ENCODE assay signal across 18 mouse cellular contexts in genomic region chr2:137233936-137234335, GRCm38 (mm10).
DNase-seq lines count a peak whose midpoint lies in the region; ATAC-seq and TF ChIP-seq lines count a peak whose summit lies in the region.
"Had no signal": no experiment of that assay in that cellular context is flagged by ENCODE, and none has a peak within 500 bp of the region (broad histone marks: within the 10 kb centered on the region; RNA-seq: fewer than 3 reads in every experiment).

No protein-coding gene starts in this region.

- DNase-seq in hindbrain, postnatal 0 days (ENCODE audit: low spot score), result peak; percentile 32
- no peak for DNase-seq in hindbrain, embryonic 10.5 days (ENCODE audit: low spot score)
- peak; percentile 27 for DNase-seq in midbrain, postnatal 0 days (ENCODE audit: low spot score)
- DNase-seq in midbrain, embryonic 11.5 days (ENCODE audit: low spot score, missing footprints), result no peak
- peak; percentile 55 for DNase-seq in lung, postnatal 36 days
- DNase-seq: adrenal gland, adult 8-10 months; adrenal gland, postnatal 36 days; cerebellum, adult 11 months; cerebellum, adult 8-10 months; forebrain, postnatal 0 days; gastrocnemius, postnatal 14 days; heart, adult 2 months; heart, postnatal 14 days had no signal

- TF ChIP-seq CTCF in hindbrain, postnatal 0 days (IDR thresholded peaks at IDR 0.05; ENCODE audit: low read depth), result no peak
- TF ChIP-seq CTCF in midbrain, postnatal 0 days (IDR thresholded peaks at IDR 0.05), result no peak

- H3K9ac ChIP-seq in hindbrain, postnatal 0 days (replicated peaks; ENCODE audit: low read length), result no peak overlapping the region
- no peak overlapping the region for H3K9ac ChIP-seq in midbrain, postnatal 0 days (replicated peaks; ENCODE audit: low read length, poor library complexity, severe bottlenecking)
- H3K9ac ChIP-seq in midbrain, embryonic 11.5 days (ENCODE audit: low read length), result no peak overlapping the region
- H3K9ac ChIP-seq: embryonic facial prominence, embryonic 12.5 days; forebrain, postnatal 0 days; heart, embryonic 15.5 days; hindbrain, embryonic 14.5 days had no signal

- H3K36me3 ChIP-seq in hindbrain, postnatal 0 days (ENCODE audit: insufficient read depth, low read length), result no peaks in the 10 kb centered on the region
- no peaks in the 10 kb centered on the region for H3K36me3 ChIP-seq in hindbrain, embryonic 10.5 days
- no peaks in the 10 kb centered on the region for H3K36me3 ChIP-seq in midbrain, postnatal 0 days (ENCODE audit: insufficient read depth, low read length)
- no peaks in the 10 kb centered on the region for H3K36me3 ChIP-seq in midbrain, embryonic 11.5 days (ENCODE audit: control insufficient read depth, insufficient read depth, low read length)
- H3K36me3 ChIP-seq: embryonic facial prominence, embryonic 12.5 days; heart, embryonic 15.5 days had no signal

- no peak overlapping the region for H3K4me2 ChIP-seq in hindbrain, postnatal 0 days (ENCODE audit: low read depth, low read length)
- no peak overlapping the region for H3K4me2 ChIP-seq in midbrain, postnatal 0 days (ENCODE audit: low read depth, low read length, poor library complexity, severe bottlenecking)
- no peak overlapping the region for H3K4me2 ChIP-seq in midbrain, embryonic 11.5 days
- H3K4me2 ChIP-seq: embryonic facial prominence, embryonic 12.5 days; heart, embryonic 11.5 days; heart, embryonic 15.5 days; hindbrain, embryonic 14.5 days had no signal

- H3K9me3 ChIP-seq in hindbrain, postnatal 0 days (ENCODE audit: low read length), result no peaks in the 10 kb centered on the region
- no peaks in the 10 kb centered on the region for H3K9me3 ChIP-seq in hindbrain, embryonic 10.5 days
- H3K9me3 ChIP-seq in midbrain, postnatal 0 days (ENCODE audit: low read length), result no peaks in the 10 kb centered on the region
- no peaks in the 10 kb centered on the region for H3K9me3 ChIP-seq in midbrain, embryonic 11.5 days (ENCODE audit: control insufficient read depth, low read length)
- H3K9me3 ChIP-seq: embryonic facial prominence, embryonic 12.5 days; heart, embryonic 15.5 days had no signal

- no peak overlapping the region for H3K27ac ChIP-seq in hindbrain, postnatal 0 days
- no peak overlapping the region for H3K27ac ChIP-seq in hindbrain, embryonic 10.5 days
- H3K27ac ChIP-seq in midbrain, postnatal 0 days (ENCODE audit: low read depth, low read length), result no peak overlapping the region
- no peak overlapping the region for H3K27ac ChIP-seq in midbrain, embryonic 11.5 days (ENCODE audit: low read depth, low read length)
- H3K27ac ChIP-seq: embryonic facial prominence, embryonic 12.5 days; heart, adult 2 months; heart, embryonic 15.5 days; hindbrain, embryonic 14.5 days had no signal

- no peak for ATAC-seq in hindbrain, postnatal 0 days
- no peak for ATAC-seq in midbrain, postnatal 0 days (ENCODE audit: low FRiP score)
- ATAC-seq in midbrain, embryonic 11.5 days (ENCODE audit: low FRiP score), result no peak
- ATAC-seq in activated CD4-positive, CD25-positive, alpha-beta regulatory T cell, adult 4 months, result no peak
- ATAC-seq: forebrain, postnatal 0 days had no signal

- WGBS in hindbrain, postnatal 0 days, result 31% methylated on average over 3 of the region's 3 CpGs
- WGBS in hindbrain, embryonic 10.5 days, result 92% methylated on average over 3 of the region's 3 CpGs
- WGBS in midbrain, postnatal 0 days, result 69% methylated on average over 3 of the region's 3 CpGs
- 91% methylated on average over 3 of the region's 3 CpGs for WGBS in midbrain, embryonic 11.5 days

- no peaks in the 10 kb centered on the region for H3K27me3 ChIP-seq in hindbrain, postnatal 0 days (ENCODE audit: insufficient read depth, low read length)
- H3K27me3 ChIP-seq in hindbrain, embryonic 10.5 days (ENCODE audit: insufficient read depth, poor library complexity, severe bottlenecking), result 0 out of 2 replicates have a peak, but pooled peaks cover 4% of the 10 kb centered on the region
- H3K27me3 ChIP-seq in midbrain, postnatal 0 days (ENCODE audit: insufficient read depth, low read length), result no peaks in the 10 kb centered on the region
- H3K27me3 ChIP-seq in midbrain, embryonic 11.5 days (ENCODE audit: control insufficient read depth, insufficient read depth, low read length), result no peaks in the 10 kb centered on the region
- H3K27me3 ChIP-seq: heart, embryonic 15.5 days had no signal

- peaks cover 3% of the 10 kb centered on the region; the same call in 1 of the 2 replicates for H3K4me1 ChIP-seq in hindbrain, postnatal 0 days (ENCODE audit: insufficient read depth, low read length)
- H3K4me1 ChIP-seq in hindbrain, embryonic 10.5 days (replicated peaks), result peaks cover 18% of the 10 kb centered on the region
- H3K4me1 ChIP-seq in midbrain, postnatal 0 days (ENCODE audit: insufficient read depth, low read length), result no peaks in the 10 kb centered on the region
- peaks cover 9% of the 10 kb centered on the region for H3K4me1 ChIP-seq in midbrain, embryonic 11.5 days (ENCODE audit: control insufficient read depth, insufficient read depth, low read length)
- H3K4me1 ChIP-seq: embryonic facial prominence, embryonic 12.5 days; heart, embryonic 15.5 days had no signal

- no peak overlapping the region for H3K4me3 ChIP-seq in hindbrain, postnatal 0 days (ENCODE audit: low read length)
- H3K4me3 ChIP-seq in hindbrain, embryonic 10.5 days, result no peak overlapping the region
- H3K4me3 ChIP-seq in midbrain, postnatal 0 days (ENCODE audit: low read depth, low read length), result no peak overlapping the region
- H3K4me3 ChIP-seq in midbrain, embryonic 11.5 days (ENCODE audit: low read depth, low read length), result no peak overlapping the region
- H3K4me3 ChIP-seq: embryonic facial prominence, embryonic 12.5 days; heart, adult 2 months; heart, embryonic 15.5 days had no signal

Comparison
In these comparisons a context has a peak if more than half of its experiments do, and no peak if none do; other contexts are left out.
1. DNase-seq: peak in hindbrain, postnatal 0 days (single experiment), midbrain, postnatal 0 days (single experiment) and lung, postnatal 36 days (single experiment); none in hindbrain, embryonic 10.5 days (single experiment) and midbrain, embryonic 11.5 days (single experiment).